Mouse (Mus musculus) adrenal gland, adult 18-20 months (tissue): ENCODE measurements around the gene Olfr101. TPM values are rescaled to one million over a fixed set of nuclear protein-coding genes. Genes with fewer than 3 reads are reported as not detected.

Experiments
- DNase-seq, 2 experiments: peaks; one replicate each; pipeline ENCODE4 v3.0.0; 2021 to 2022; ENCODE audit warnings: low spot score in 2 of 2
- long read RNA-seq, 2 experiments: library from polyadenylated mRNA; stranded (forward); transcript quantifications; one replicate each; pipeline ENCODE4 v2.0.0; 2021
- total RNA-seq, 2 experiments: library from RNA; stranded (reverse); gene quantifications; 1 replicate in 1 of 2; 2 replicates in 1 of 2; pipeline ENCODE4 v1.2.3; 2021

Olfr101 gene
- total RNA-seq = not detected
- long read RNA-seq, experiment 1 = 0 reads
- long read RNA-seq, experiment 2 = 0 reads

DNA sequence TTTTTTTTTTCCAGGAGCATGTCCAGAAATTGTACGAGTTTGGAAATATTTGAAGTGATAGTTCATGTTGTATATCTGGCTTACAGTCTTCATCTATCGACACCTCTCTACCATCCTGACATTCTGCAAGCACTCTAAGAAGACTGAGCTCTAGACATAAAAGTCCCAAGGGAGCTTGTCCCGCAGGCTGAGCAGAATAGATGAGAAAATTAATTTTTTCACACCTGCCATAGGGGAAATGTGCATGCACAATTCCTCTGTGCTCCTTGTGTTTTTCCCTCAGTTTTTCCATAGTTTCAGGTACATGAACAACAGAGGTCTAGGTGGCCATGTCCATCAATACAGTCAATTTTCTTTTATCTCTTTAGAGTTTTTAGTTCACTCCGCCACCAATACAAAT, at the start of gene Olfr101:
TSS of gene Olfr101 (minus strand) at position 101 of the 400 bp plus-strand sequence.
- no peak for DNase-seq

DNA sequence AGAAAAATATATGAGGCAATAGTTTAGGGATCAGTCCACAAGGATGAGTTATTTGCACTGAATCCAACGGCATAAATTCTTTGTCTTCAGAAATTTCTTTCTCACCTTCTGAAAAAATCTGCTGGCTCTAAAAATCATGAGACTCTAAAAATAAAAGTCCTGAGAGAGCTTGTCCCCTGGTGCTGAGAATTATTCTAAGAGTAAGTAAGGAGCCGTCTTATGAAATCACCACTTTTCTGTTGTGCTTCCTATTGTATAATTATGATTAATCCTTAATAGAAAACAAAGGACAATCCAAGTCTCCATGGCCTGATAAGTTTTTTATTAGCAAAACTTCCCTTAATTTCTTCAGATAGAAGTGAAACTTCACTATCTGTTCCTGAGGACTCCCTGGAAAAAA, 35.5 kb upstream of the Olfr101 start, which contains the start of gene Olfr103:
TSS of gene Olfr103 (minus strand) at position 101 of the 400 bp plus-strand sequence.
- no peak for DNase-seq

DNA sequence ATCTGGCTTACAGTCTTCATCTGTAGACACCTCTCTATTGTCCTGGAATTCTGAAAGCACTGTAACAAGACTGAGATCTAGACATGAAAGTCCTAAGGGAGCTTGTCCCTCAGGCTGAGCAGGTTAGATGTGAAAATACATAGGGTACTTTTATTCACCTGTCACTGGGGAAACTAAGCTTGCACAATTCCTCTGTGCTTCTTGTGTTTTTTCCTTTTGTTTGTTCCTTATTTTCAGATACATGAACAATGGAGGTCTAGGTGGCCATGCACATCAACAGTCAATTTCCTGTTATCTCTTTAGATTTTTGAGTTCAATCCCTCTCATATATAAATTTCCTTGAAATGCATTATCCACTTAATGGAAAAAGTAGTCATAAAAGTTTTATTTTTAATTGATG, 12.8 kb upstream of the Olfr101 start, which contains the start of gene Olfr102:
TSS of gene Olfr102 (minus strand) at position 101 of the 400 bp plus-strand sequence.
- DNase-seq = no peak

DNA sequence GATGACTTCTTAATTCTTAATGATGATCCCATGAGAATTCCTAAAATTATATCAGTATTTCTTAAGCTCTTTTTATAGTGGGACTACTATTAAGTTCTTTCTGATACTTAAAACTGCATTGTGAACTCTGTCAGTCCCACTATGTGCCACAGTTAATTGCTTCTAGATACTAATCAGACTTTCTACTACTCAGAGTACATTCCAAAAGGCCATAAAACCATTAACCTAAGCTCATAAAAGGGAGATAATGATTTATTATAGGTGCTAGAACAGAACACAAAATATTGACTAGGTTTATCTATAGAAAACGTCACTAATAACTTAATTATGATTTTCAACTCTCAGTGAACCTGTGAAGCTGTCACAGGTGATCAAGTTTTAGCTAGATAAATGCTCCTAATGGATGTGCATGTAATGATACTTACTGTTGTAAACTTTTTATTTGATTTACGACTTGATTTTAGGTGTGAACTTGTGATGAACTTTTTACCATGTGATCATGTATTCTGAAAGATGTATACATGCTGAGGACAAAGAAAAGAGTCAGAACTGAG, 6.1 kb upstream of the Olfr101 start:
- DNase-seq = no peak

DNA sequence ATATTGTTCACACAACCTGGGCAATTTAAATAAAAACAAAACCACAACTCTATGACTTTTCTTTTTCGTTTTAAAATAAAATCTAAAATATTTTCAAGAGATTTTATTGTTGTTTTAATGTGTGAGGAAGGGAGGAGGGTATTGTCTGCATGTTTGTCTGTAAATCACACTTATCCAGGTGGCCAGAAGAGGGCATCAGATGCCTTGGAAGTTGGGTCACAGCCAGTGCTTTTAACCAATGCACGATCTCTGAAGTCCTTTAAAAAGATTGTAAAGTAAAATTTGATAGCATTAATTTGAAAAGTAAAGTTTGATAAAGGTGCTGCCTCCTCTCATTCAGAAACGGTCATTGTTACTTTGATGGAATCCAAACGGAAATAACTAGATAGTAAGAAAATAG, 4.4 kb upstream of the Olfr101 start:
- no peak for DNase-seq

DNA sequence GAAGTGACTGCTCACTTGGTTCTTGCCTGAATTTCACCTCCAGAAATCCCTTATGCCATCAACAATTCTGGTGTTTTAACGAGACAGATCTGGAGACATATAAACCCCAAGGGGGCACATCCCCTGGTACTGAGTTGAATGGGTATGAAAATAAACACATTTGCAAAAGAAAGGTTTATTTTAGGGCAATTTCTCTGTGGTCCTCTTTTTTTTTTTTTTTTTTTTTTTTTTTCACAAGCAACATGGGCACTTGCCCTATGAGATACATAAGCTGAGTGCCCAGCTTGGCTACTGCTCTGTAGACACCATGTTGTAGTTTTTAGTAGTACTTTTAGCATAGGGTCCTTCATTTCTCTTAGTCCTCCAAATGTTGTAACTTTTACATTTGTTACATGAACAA, 20.8 kb downstream of the Olfr101 start, which contains the start of gene Olfr99:
TSS of gene Olfr99 (minus strand) at position 101 of the 400 bp plus-strand sequence.
- DNase-seq = no peak

DNA sequence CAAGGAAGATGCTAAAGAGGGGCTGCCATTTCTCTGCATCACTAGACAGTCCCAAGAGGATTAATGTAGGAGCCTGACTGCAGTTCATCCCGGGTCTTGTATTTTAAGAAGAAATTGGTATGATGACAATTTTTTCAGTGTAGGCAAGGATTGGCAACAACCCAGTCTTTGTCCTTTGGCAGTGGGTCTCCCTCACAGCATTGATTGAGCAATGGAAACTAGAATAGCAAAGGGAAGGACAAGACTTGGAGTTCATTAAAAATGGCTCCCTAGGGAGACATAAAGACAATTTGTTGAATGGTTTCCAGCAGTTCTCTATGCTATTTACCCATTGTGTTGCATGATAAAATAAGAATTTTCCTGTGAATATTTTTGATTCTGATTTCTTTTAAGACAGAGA, 23.8 kb downstream of the Olfr101 start:
- DNase-seq = no peak

DNA sequence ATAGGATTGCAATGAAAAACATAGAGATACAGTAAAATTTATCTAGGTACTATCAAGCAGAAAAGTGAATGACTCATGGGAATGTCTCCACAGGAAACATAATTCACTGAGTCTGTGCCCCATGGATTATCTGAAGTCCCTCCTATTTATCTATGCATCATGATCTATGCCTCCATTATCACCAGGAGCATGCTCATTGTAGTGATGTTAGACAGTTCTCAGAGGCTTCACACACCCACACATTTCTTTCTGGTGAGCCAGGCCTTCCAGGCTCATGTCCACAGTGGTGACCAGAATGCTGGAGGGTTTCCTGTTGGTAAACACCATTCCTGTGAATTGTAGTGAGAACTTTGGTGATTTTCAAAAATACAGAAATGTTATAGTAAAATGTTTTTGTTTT, 27.5 kb downstream of the Olfr101 start:
- no peak for DNase-seq

DNA sequence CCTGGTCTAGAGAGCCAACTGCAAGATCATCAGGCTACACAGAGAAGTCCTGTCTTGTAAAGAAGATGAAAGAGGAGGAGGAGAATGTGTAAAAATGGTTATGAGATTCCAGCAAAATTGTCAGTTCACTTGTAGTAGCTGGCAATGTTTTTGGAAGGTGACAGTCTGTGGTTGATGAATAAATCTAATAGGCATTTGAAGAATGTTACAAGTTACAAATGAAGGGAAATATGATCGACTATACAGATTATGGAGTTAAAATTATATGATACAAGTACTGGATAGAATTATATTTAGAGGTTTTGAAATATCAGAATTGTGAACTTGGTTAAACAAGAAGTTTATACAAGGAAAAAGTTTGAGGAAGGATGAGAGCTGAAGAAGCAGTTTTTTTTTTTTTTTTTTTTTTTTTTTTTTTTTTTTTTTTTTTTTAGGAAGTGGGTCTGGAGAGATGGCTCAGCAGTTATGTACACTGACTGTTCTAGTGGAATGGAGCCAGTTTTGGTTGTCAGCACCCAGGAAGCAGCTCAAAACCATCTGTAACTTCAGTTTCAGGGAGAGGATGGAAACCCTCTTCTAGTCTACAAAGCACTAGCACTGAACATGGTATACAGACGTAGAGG, 28.4 kb downstream of the Olfr101 start:
- no peak for DNase-seq

DNA sequence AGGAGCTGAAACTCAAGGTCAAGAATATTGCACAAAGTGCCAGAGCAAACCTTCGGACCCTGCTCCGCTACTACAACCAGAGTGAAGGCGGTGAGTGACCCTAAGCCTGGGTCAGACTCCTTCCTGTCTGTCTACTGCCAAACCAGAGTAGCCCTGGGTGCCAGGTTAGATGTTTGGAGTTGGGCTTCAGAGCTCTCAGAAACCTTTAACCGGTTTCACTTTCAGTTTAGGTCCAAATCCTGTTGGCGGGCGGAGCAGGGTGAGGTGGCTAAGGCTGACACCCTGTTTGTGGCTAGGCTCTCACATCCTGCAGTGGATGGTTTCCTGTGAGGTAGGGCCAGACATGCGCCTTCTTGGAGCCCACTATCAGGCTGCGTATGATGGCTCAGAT, 33.4 kb downstream of the Olfr101 start:
- peak in 1 of 2 experiments; percentile 37 for DNase-seq

DNA sequence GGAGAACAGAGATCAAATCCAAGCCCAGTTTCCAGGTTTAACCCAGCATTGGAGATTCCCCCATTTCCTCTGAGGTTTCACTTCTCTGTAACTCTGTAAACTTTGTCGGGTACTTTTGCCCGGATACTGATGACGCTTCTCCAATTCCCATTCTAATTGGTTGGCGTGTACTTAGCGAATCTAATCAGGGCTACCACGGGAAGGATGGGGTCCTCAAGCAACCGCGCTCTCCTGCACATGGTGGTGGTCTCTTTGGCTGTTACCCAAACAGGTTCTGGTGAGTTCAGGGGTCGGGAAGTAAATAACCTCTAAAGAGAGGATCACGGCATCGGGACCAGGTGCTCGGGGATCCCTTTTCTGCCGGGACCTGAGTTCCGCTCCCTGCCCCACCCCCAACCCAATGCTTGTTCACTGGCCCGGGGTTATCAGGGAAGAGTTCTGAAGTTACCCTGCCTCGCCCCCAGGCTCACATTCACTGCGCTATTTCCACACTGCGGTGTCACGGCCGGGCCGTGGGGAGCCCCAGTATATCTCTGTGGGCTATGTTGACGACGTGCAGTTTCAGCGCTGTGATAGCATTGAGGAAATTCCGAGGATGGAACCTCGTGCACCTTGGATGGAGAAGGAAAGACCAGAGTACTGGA, 33.9 kb downstream of the Olfr101 start, which contains the start of gene H2-M3:
TSS of gene H2-M3 (plus strand) at position 163 of the 644 bp plus-strand sequence.
- peak; percentile 91 for DNase-seq

DNA sequence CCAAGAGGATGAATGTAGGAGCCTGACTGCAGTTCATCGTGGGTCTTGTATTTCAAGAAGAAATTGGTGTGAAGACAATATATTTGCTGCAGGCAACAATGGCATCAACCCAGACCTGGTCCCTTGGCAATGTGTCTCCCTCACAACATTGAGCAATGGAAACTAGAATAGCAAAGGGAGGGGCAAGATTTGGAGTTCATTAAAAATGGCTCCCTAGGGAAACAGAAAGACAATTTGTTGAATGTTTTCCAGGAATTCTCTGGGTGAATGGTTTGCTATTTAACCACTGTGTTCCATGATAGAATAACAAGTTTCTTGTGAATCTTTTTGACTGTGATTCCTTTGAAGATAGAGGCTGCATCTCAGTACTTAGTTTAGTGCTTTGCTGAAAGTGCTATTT, 40.5 kb downstream of the Olfr101 start, which contains the start of gene Olfr98:
TSS of gene Olfr98 (minus strand) at position 124 of the 400 bp plus-strand sequence.
- DNase-seq = no peak

DNA sequence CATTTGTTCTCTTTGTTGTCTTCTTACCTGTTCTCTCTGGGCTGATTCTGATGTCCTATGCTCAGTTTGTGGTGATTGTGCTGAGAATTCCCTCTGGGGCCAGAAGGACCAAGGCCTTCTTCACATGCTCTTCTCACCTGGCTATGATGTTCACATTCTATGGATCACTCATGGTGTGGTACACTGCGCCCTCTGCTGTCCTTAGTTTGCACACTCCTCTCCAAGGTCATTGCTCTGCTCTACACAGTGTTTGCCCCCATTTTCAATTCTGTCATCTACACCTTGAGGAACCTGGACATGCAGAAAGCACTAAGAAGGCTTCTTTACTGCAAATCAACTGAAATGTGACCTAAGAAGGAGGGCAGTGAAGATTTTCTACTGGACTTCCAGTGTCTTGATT, 53.6 kb downstream of the Olfr101 start:
- DNase-seq = peak; percentile 9 to 25

DNA sequence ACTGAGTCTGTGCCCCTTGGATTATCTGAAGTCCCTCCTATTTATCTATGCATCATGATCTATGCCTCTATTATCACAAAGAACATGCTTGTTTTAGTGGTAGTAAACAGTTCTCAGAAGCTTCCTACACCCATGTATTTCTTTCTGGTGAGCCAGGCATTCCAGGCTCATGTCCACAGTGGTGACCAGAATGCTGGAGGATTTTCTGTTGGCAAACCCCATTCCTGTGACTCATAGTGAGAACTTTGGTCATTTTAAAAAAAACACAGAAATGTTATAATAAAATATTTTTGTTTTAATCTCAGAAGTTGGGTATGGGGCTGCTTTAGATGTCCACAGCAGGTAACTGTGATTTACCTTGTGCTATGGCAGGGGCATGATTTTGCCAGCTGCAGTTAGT, 54.7 kb downstream of the Olfr101 start:
- DNase-seq = no peak

Other genes starting within 250 kb of the Olfr101 start
- gene Olfr90, start 215.8 kb downstream of the Olfr101 start, total RNA-seq = not detected
- gene Olfr91, start 206.0 kb downstream of the Olfr101 start, total RNA-seq = not detected
- not detected for gene Olfr92, start 184.2 kb downstream of the Olfr101 start, total RNA-seq
- gene Olfr93, start 142.8 kb downstream of the Olfr101 start, total RNA-seq = not detected
- under 1 TPM in 1 of 2 experiments, not detected in 1; 0.67 TPM for gene Ubd, start 110.4 kb downstream of the Olfr101 start, total RNA-seq
- gene Olfr94, start 103.3 kb downstream of the Olfr101 start, total RNA-seq = not detected
- gene Olfr95, start 91.2 kb downstream of the Olfr101 start, total RNA-seq = not detected
- gene Olfr96, start 84.2 kb downstream of the Olfr101 start, total RNA-seq = not detected
- gene Olfr97, start 67.0 kb downstream of the Olfr101 start, total RNA-seq = not detected
- not detected for gene Olfr98, start 40.6 kb downstream of the Olfr101 start, total RNA-seq
- 1 to 10 TPM; 5.1 to 8.1 TPM for gene H2-M3, start 34.1 kb downstream of the Olfr101 start, total RNA-seq
- gene Olfr99, start 20.9 kb downstream of the Olfr101 start, total RNA-seq = not detected
- not detected for gene Olfr102, start 12.7 kb upstream of the Olfr101 start, total RNA-seq
- not detected for gene Olfr103, start 35.4 kb upstream of the Olfr101 start, total RNA-seq
- not detected for gene Olfr104-ps, start 55.3 kb upstream of the Olfr101 start, total RNA-seq
- not detected for gene Olfr105-ps, start 74.7 kb upstream of the Olfr101 start, total RNA-seq
- not detected for gene Olfr106-ps, start 86.1 kb upstream of the Olfr101 start, total RNA-seq
- not detected for gene Olfr107, start 94.9 kb upstream of the Olfr101 start, total RNA-seq
- not detected for gene Olfr108, start 141.2 kb upstream of the Olfr101 start, total RNA-seq
- not detected for gene Olfr109, start 154.6 kb upstream of the Olfr101 start, total RNA-seq
- gene H2-M2, start 179.2 kb upstream of the Olfr101 start, total RNA-seq = 1 to 10 TPM; 1.6 to 9.0 TPM
- gene Olfr110, start 188.2 kb upstream of the Olfr101 start, total RNA-seq = not detected
- under 1 TPM; 0.30 to 0.58 TPM for gene Olfr111, start 203.7 kb upstream of the Olfr101 start, total RNA-seq